Mouse (Mus musculus): ENCODE results near the gene Rsph10b.
"Not testable (repeated sequence)": the region's sequence is repeated elsewhere in the genome, so short reads cannot be mapped to it uniquely, and the experiment has no call there.

Gene Rsph10b

GRCm38 (mm10) chr5:143993260-143993659, 60.4 kb downstream of the Rsph10b start:
- in situ Hi-C loops (cut with MboI) = no loop called here

GRCm38 (mm10) chr5:143993849-143994248, 61.0 kb downstream of the Rsph10b start:
- in situ Hi-C loops (cut with MboI) = no loop called here

- in situ Hi-C loops (cut with MboI) = no loop called here
These were observed 62.0 kb downstream of the Rsph10b start for GRCm38 (mm10) chr5:143994632-143995365.

- in situ Hi-C loops (cut with MboI) = no loop called here
These were observed 66.6 kb downstream of the Rsph10b start for GRCm38 (mm10) chr5:143999409-143999808.

- in situ Hi-C loops (cut with MboI) = no loop called here
These were observed 69.8 kb downstream of the Rsph10b start for GRCm38 (mm10) chr5:144002461-144003192.

DNA sequence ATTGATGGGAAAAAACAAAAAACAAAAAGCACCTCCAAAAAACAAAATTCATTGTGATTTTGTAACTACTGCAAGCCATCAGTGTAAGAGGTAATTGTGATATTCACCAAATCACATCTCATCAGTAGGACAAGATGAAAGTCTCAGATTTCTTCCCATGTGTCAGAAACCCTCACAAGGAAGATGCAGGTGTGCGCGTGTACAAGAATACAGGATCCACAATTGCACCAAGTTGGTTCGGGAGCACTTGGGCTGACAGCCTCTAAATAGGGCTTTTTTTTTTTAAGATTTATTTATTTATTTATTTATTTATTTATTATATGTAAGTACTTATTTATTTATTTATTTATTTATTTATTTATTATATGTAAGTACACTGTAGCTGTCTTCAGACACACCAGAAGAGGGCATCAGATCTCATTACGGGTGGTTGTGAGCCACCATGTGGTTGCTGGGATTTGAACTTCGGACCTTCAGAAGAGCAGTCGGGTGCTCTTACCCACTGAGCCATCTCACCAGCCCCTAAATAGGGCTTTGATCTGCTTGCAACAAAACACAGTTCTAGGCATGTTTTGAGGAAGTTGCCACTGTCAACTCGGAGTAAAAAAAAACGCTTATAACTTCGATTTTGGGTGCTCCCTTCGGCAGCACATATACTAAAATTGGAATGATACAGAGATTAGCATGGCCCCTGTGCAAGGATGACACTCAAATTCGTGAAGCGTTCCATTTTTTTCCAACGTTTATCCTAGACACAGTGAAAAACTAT, 80.7 kb downstream of the Rsph10b start:
- in situ Hi-C loops (cut with MboI) = not testable (repeated sequence)

DNA sequence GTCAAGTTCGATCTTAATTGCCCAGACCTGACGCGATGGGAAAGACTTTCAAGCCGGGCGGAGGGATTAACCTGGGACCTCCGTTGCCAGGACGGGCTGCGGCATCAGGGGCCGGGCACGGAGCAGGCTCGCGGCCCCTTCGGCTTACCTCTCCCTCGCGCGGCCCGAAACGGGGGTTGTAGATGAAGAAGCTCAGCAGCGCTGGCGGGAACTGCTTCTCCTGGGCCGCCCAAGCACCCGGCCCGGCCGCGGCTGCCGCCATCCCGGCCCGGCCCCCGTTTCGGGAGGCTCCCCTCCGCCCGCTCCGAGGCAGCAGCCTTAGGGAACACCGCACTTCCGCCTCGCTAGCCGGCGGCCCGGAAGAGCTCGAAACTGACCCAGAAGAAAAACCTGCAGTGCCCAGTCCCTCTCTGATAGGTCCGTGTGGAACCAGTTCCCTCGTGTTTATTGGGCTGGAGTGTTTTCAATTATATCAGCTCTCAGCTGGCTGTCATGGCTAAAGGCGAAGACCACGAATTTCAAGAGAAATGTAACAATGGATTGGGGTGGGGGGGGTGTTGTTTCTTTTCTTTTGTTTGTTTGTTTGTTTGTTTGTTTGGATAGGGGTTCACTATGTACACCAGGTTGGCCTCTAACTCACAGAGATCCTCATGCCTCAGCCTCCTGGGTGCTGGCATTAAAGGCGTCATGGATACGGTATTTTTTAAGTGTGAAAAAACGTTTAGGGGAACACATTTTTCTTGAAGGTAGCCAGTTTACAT, 81.9 kb downstream of the Rsph10b start, which contains the start of gene Ccz1:
TSS of gene Ccz1 (minus strand) at position 327 of the 761 bp plus-strand sequence.
- in situ Hi-C loops (cut with MboI) = no loop called here

- in situ Hi-C loops (cut with MboI) = no loop called here
These were observed 82.4 kb downstream of the Rsph10b start for GRCm38 (mm10) chr5:144015312-144015650.

- in situ Hi-C loops (cut with MboI) = no loop called here
These were observed 83.0 kb downstream of the Rsph10b start for GRCm38 (mm10) chr5:144015845-144016244.

DNA sequence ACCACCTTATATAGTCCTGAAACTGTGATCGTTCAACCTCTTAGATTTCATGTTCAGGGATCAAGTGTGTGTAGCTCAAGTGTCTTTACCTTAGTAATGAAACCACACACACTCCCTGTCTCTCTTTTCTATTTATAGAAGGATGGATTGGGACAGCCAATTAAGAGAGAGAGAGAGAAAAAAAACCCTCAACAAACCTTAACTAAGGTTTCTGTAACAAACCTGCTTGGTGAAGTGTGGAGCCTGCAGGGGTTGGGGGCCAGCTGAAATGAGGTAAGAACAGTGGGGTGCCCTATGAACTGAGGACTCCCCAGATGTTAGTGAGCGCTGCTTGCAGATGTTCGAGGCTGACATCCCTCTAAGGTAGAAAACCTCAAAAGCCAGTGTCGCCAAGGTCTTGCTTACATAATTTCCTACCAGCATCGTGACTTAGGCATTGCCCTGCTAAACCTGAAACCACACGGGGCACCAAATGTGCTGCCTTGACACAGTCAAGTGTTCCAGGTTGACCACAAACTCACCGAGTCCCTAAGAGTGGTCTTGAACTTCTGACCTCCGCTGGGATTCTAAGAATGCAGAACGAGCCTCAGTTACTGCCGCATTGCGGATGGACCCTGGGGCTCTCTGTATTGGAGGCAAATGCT, 93.9 kb downstream of the Rsph10b start, which contains the start of gene Ocm:
TSS of gene Ocm (minus strand) at position 51 of the 644 bp plus-strand sequence.
- in situ Hi-C loops (cut with MboI) = loop anchor here (25.0 kb wide), 1 partner anchor 711 kb away; no protein-coding TSS in a partner anchor

GRCm38 (mm10) chr5:144032491-144032890, 99.7 kb downstream of the Rsph10b start:
- in situ Hi-C loops (cut with MboI) = loop anchor here (25.0 kb wide), 1 partner anchor 705 kb away; no protein-coding TSS in a partner anchor

- in situ Hi-C loops (cut with MboI) = loop anchor here (25.0 kb wide), 1 partner anchor 703 kb away; no protein-coding TSS in a partner anchor
These were observed 101.7 kb downstream of the Rsph10b start for GRCm38 (mm10) chr5:144034567-144034966.
